Mouse (Mus musculus): Measurements from ENCODE around the gene Eml4.

DNA sequence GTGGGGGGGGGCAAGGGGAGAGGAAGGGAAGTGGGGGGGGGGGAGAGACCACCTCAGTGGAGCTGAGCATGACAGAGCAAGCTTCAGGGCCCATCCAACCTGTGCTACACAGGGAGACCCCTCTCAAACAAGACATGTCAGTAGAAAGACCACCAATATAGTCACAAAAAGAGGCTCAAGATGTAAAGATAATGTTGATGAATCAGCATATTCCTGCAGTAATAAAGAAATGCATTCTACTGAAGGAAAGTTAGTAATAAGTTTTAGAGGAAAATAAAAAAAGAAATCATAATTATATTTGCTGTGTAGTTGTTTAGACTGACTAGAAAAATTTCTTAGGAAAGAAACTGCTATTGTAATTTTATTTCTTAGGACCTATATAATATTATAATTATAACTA lies 23.4 kb downstream of the Eml4 start:
- TF ChIP-seq CTCF (IDR thresholded peaks at IDR 0.05; ENCODE audit: control insufficient read depth, insufficient read depth, insufficient read length) (no peak), MYOD1 (IDR thresholded peaks at IDR 0.05; ENCODE audit: control insufficient read depth, insufficient read length, low read depth) (no peak), MYOG (IDR thresholded peaks at IDR 0.05; ENCODE audit: control insufficient read depth, extremely low read depth, insufficient read length) (no peak)

Measured in C2C12 (cell line).